Mouse (Mus musculus) liver, embryonic 12.5 days (tissue): ENCODE measurements at regions not wholly inside any gene's neighbourhood (a gene's known extent, or its start where the extent isn't known, plus 50 kb on each side); places are given as distances from the start of the nearest gene placed in this dataset.

ENCODE experiments used
- ATAC-seq: fragments of 200-750 bp; cut with Nextera tagmentation; 2 replicates; pipeline ENCODE4 v1.8.0; 2017; ENCODE audit warnings: moderate number of reproducible peaks, mild to moderate bottlenecking, moderate library complexity
- H3K27ac ChIP-seq: fragments of 300-500 bp; sonication (generic); 2 replicates; pipeline ENCODE4 v1.5.1; 2016; ENCODE audit warnings: mild to moderate bottlenecking
- H3K27me3 ChIP-seq: fragments of 300-500 bp; sonication (generic); replicated peaks from 2 replicates; pipeline ENCODE4 v1.6.1; 2016; ENCODE audit warnings: mild to moderate bottlenecking, moderate library complexity
- H3K36me3 ChIP-seq: fragments of 300-500 bp; sonication (generic); 2 replicates; pipeline ENCODE4 v1.6.1; 2016; ENCODE audit warnings: mild to moderate bottlenecking, moderate library complexity
- H3K4me1 ChIP-seq: fragments of 300-500 bp; sonication (generic); 2 replicates; pipeline ENCODE4 v1.6.1; 2016
- H3K4me2 ChIP-seq: fragments of 300-500 bp; sonication (generic); 2 replicates; pipeline ENCODE4 v1.6.1; 2016; ENCODE audit warnings: mild to moderate bottlenecking, moderate library complexity
- H3K4me3 ChIP-seq: fragments of 300-500 bp; sonication (generic); 2 replicates; pipeline ENCODE4 v1.5.1; 2016; ENCODE audit warnings: mild to moderate bottlenecking, moderate library complexity
- H3K9ac ChIP-seq: fragments of 300-500 bp; sonication (generic); 2 replicates; pipeline ENCODE4 v1.6.1; 2016; ENCODE audit warnings: mild to moderate bottlenecking, moderate library complexity
- H3K9me3 ChIP-seq: fragments of 300-500 bp; sonication (generic); replicated peaks from 2 replicates; pipeline ENCODE4 v1.6.1; 2016; ENCODE audit warnings: mild to moderate bottlenecking, moderate library complexity
- WGBS: fragments of 180-500 bp; shearing (Covaris S2); methylation state at CpG from one replicate; pipeline ENCODE4 v1.1.7; 2016; ENCODE audit not compliant: insufficient replicate concordance; 5-methylcytosine and 5-hydroxymethylcytosine counted together

DNA sequence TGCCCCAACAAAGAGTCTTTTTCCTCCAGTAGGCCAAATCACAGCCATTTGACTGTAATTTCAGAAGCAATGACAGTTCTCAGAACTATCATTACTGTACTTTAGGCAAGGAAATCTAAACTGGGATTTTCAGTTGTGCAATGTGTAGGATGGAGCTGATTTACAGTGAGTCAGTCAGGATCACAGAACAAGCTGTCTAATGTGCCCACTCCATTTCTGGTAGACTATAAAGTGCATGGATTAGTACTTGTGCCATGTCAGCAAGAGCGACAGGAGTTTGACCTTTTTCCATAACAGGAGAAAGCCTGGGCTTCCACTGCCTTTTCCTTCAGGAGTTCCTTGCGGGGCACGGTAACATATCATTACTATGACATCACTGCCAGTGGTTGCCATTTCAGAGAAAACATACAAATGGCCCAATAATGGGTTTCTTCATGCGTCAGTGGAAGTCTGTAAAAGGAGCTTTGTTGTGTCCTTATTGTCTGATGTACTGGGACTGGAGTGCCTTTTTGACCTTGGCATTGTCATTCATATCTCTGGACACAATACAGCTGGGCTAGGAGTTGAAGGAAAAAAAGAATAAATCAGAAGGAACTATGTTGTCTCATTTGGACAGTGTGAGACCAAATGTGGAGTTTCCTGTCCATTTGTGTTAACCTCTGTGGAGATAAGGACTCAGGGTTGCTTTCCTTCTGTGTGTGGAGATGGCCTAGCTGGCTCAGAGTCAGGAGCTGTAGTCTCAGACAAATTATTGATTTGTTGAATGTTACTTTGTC, 271.5 kb upstream of the BC052040 start:
- no peak overlapping the region for H3K4me3 ChIP-seq
- 59% methylated on average over 4 of the region's 4 CpGs for WGBS
- ATAC-seq, result 0 out of 2 replicates have a peak, but pooled peaks have one; percentile 18

DNA sequence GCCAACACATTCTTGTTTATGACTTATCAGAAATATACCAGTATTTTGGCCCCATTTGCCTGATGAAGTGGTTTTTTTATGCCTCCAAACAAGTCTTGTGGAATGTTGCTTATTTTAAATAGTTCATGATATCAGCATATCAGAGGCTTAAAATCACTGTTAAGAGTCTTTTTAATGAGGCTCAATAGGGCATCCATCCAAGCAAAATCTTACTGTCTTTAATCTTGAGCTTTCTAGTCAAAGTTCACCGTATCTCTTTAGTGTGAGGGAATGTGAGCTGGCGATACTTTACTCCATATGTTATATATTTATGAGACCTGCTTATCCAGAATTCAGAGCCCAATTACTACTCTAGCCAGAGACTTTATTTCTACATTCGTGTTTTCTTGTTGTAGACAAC, 263.0 kb upstream of the BC052040 start:
- H3K4me1 ChIP-seq, result no peaks in the 10 kb centered on the region
- no peak overlapping the region for H3K4me3 ChIP-seq
- no peak overlapping the region for H3K27ac ChIP-seq
- 62% methylated on average over 3 of the region's 3 CpGs for WGBS
- no peaks in the 10 kb centered on the region for H3K9me3 ChIP-seq
- no peak overlapping the region for H3K4me2 ChIP-seq
- ATAC-seq, result no peak
- H3K9ac ChIP-seq, result no peak overlapping the region
- H3K36me3 ChIP-seq, result no peaks in the 10 kb centered on the region
- H3K27me3 ChIP-seq, result no peaks in the 10 kb centered on the region

More for the DNA sequence above, 271.5 kb upstream of the BC052040 start:
- Histone ChIP-seq H3K9me3 (no peaks in the 10 kb centered on the region), H3K4me1 (no peaks in the 10 kb centered on the region), H3K9ac (no peak overlapping the region), H3K4me2 (no peak overlapping the region), H3K36me3 (no peaks in the 10 kb centered on the region), H3K27ac (no peak overlapping the region), H3K27me3 (no peaks in the 10 kb centered on the region)

DNA sequence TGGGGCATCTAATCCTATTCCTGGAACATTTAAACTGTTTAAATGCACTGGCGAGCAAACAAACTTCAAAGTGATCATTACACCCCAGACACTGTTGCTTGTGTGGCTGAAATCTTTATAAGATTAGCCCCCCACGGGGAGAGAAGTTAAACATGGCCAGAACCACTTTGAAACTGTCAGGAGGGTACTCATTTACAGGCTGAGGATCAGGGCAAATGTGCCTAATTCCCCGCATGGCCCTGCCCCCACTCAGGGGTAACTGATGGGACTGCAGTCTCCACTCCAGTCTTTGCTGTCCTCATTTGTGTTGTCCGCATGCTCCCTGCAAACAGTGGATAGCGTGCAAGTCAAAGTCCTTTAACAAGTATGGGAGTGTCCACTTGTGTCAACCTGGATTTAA, 258.9 kb upstream of the BC052040 start:
- ATAC-seq, result no peak

GRCm38 (mm10) chr2:115326526-115326925, 255.0 kb upstream of the BC052040 start:
- no peaks in the 10 kb centered on the region for H3K9me3 ChIP-seq
- H3K36me3 ChIP-seq, result no peaks in the 10 kb centered on the region
- no peak overlapping the region for H3K4me3 ChIP-seq
- 77% methylated on average over 2 of the region's 2 CpGs for WGBS
- no peak for ATAC-seq
- H3K4me1 ChIP-seq, result no peaks in the 10 kb centered on the region
- no peak overlapping the region for H3K27ac ChIP-seq
- H3K4me2 ChIP-seq, result no peak overlapping the region
- H3K9ac ChIP-seq, result no peak overlapping the region
- H3K27me3 ChIP-seq, result no peaks in the 10 kb centered on the region

More for the DNA sequence above, 258.9 kb upstream of the BC052040 start:
- WGBS, result 43% methylated on average over 5 of the region's 5 CpGs
- no peak overlapping the region for H3K9ac ChIP-seq
- no peak overlapping the region for H3K27ac ChIP-seq
- no peak overlapping the region for H3K4me2 ChIP-seq
- no peaks in the 10 kb centered on the region for H3K4me1 ChIP-seq
- no peak overlapping the region for H3K4me3 ChIP-seq
- H3K9me3 ChIP-seq, result no peaks in the 10 kb centered on the region
- no peaks in the 10 kb centered on the region for H3K27me3 ChIP-seq
- no peaks in the 10 kb centered on the region for H3K36me3 ChIP-seq

- no peaks in the 10 kb centered on the region for H3K9me3 ChIP-seq
- H3K4me2 ChIP-seq, result no peak overlapping the region
- no peaks in the 10 kb centered on the region for H3K27me3 ChIP-seq
- no peaks in the 10 kb centered on the region for H3K36me3 ChIP-seq
- H3K4me3 ChIP-seq, result no peak overlapping the region
- H3K4me1 ChIP-seq, result no peaks in the 10 kb centered on the region
- no peak overlapping the region for H3K9ac ChIP-seq
- H3K27ac ChIP-seq, result no peak overlapping the region
- WGBS, result 42% methylated on average over 7 of the region's 7 CpGs
- ATAC-seq, result no peak
Observed at GRCm38 (mm10) chr2:115338178-115338577, 243.3 kb upstream of the BC052040 start.

DNA sequence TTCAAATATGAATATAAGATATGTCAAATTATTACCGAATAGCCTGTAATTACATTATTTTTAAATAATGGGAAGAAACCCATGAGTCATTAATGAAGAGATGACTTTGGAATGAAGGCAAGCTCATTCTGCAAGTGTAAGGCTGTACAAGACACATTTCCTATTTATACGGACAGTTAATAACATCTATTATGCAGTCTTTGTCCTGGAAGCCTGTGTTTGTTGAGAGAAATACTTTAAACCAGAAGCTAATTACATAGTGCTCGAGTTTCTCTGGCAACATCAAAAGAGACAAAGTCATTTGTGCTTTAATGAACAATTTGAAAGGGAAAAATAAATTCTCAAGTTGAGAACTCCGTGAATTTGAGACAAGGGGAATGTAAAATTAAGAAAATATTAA, 242.5 kb upstream of the BC052040 start:
- ATAC-seq, result no peak
- WGBS, result 60% methylated on average over 4 of the region's 4 CpGs
- H3K36me3 ChIP-seq, result no peaks in the 10 kb centered on the region
- no peak overlapping the region for H3K4me3 ChIP-seq
- H3K27me3 ChIP-seq, result no peaks in the 10 kb centered on the region
- H3K9ac ChIP-seq, result no peak overlapping the region
- no peak overlapping the region for H3K4me2 ChIP-seq
- H3K9me3 ChIP-seq, result no peaks in the 10 kb centered on the region
- no peaks in the 10 kb centered on the region for H3K4me1 ChIP-seq
- no peak overlapping the region for H3K27ac ChIP-seq

DNA sequence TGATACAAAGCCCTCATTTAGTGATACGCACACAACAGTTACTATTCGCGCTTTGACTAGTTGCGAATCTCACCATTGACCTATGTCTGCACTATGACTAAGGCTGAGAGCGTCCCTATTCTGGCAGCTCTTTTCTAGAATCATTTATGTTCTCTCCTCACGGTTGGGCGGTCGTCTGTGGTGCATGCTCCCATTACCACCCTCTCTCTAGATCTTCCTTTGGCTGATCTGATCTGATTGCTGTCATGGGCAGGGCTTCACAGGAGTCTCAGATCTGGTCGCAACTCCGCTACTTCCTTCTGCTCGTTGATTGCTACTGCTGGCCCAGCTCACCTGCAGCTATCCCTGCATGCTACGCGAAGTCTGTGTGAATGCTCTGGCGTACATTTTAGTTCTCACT, 239.2 kb upstream of the BC052040 start:
- Histone ChIP-seq H3K27ac (no peak overlapping the region), H3K4me2 (no peak overlapping the region), H3K36me3 (no peaks in the 10 kb centered on the region), H3K27me3 (no peaks in the 10 kb centered on the region), H3K9ac (no peak overlapping the region), H3K4me3 (no peak overlapping the region), H3K4me1 (no peaks in the 10 kb centered on the region), H3K9me3 (no peaks in the 10 kb centered on the region)
- no peak for ATAC-seq
- WGBS, result 85% methylated on average over 14 of the region's 14 CpGs

DNA sequence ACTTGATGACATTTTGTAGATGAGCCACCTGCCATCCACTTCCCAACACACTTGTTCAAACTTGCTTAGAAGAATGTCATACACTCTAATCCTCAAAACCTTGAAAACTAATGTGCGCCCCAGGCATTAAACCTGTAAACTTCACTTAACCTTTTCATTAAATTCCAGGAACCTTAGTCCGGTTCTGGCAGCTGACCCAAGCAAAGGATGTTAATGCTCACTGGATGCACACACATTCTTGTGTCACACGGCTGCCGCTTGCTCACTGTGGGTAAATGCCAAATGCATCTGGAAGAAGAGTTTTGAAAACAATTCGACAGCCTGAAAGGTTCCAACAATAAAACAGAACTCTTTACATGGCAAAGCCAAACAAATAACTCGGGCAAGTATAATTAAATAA, 235.0 kb upstream of the BC052040 start:
- no peaks in the 10 kb centered on the region for H3K9me3 ChIP-seq
- H3K27ac ChIP-seq, result no peak overlapping the region
- no peaks in the 10 kb centered on the region for H3K36me3 ChIP-seq
- H3K27me3 ChIP-seq, result no peaks in the 10 kb centered on the region
- 69% methylated on average over 6 of the region's 6 CpGs for WGBS
- H3K4me3 ChIP-seq, result no peak overlapping the region
- no peak for ATAC-seq
- H3K4me1 ChIP-seq, result no peaks in the 10 kb centered on the region
- H3K9ac ChIP-seq, result no peak overlapping the region
- no peak overlapping the region for H3K4me2 ChIP-seq

GRCm38 (mm10) chr2:115348263-115348662, 233.3 kb upstream of the BC052040 start:
- WGBS, result 8% methylated on average over 2 of the region's 2 CpGs
- H3K9ac ChIP-seq, result no peak overlapping the region
- H3K4me1 ChIP-seq, result no peaks in the 10 kb centered on the region
- H3K4me2 ChIP-seq, result no peak overlapping the region
- no peaks in the 10 kb centered on the region for H3K9me3 ChIP-seq
- ATAC-seq, result no peak
- no peaks in the 10 kb centered on the region for H3K36me3 ChIP-seq
- H3K27me3 ChIP-seq, result no peaks in the 10 kb centered on the region
- no peak overlapping the region for H3K4me3 ChIP-seq
- no peak overlapping the region for H3K27ac ChIP-seq

- no peaks in the 10 kb centered on the region for H3K9me3 ChIP-seq
- ATAC-seq, result no peak
- WGBS, result 47% methylated on average over 6 of the region's 6 CpGs
Observed at GRCm38 (mm10) chr2:115371072-115371471, 210.4 kb upstream of the BC052040 start.

DNA sequence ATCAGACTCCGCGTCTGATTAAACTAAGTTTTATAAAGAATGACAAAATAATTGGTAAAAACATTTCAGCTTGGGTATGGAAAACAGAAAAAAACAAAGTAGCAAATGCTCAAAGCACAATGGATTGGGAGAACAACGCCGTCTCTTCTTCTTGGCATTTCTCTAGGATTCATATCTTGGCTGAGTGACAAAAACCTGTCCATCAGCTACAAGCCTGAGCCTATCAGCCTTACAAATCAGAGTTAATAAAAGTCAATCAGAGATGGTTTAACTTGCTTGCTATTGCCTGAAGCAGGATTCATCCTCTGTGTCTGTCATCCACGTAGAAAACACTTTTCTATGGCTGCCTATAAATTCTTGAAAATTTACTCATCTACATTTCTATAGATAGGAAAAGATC, 206.2 kb upstream of the BC052040 start:
- no peaks in the 10 kb centered on the region for H3K4me1 ChIP-seq
- no peak overlapping the region for H3K9ac ChIP-seq
- no peaks in the 10 kb centered on the region for H3K9me3 ChIP-seq
- H3K4me3 ChIP-seq, result no peak overlapping the region
- no peak for ATAC-seq
- H3K27me3 ChIP-seq, result no peaks in the 10 kb centered on the region
- H3K4me2 ChIP-seq, result no peak overlapping the region
- no peaks in the 10 kb centered on the region for H3K36me3 ChIP-seq
- H3K27ac ChIP-seq, result no peak overlapping the region
- WGBS, result 75% methylated on average over 5 of the region's 5 CpGs

More at GRCm38 (mm10) chr2:115371072-115371471, 210.4 kb upstream of the BC052040 start:
- Histone ChIP-seq H3K9ac (no peak overlapping the region), H3K4me3 (no peak overlapping the region), H3K4me2 (no peak overlapping the region), H3K4me1 (no peaks in the 10 kb centered on the region), H3K27ac (no peak overlapping the region), H3K27me3 (no peaks in the 10 kb centered on the region), H3K36me3 (no peaks in the 10 kb centered on the region)

DNA sequence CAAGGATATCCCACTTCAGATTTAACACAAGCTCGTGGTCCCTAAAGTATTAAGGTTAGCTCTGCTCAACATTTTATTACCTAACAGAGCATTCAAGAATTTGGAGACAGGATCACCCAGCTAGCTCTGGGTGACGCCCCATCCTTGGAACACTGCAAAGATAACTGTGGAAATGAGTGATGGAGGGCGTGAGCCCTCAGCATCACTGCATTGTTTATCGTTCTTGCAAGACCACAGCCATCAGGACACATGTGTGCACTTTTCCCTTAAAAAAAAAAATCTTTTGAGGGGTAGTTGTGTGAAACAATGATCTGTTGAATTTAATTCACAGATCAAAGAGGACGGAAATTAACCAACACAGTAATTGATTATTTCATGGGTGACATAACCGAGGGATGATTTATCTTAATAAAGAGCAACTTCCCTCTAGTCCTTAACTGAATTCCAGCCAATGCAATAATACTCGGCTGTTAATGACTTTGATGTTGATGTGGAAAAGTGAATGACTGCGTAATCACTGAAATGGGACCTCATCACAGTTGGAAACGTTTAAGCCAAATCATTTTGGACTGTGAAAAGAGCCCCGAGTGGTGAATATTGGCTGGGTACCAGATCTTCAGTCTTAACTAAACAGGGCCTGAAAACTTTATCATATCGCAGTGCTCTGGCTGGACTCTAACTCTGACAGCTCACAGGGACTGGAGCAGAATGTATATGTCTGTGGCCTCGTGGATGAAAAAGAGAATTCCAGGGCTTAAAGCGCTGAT, 196.9 kb upstream of the BC052040 start:
- Histone ChIP-seq H3K4me3 (no peak overlapping the region), H3K9me3 (no peaks in the 10 kb centered on the region), H3K4me2 (no peak overlapping the region), H3K9ac (no peak overlapping the region), H3K36me3 (no peaks in the 10 kb centered on the region), H3K27ac (no peak overlapping the region), H3K4me1 (no peaks in the 10 kb centered on the region), H3K27me3 (no peaks in the 10 kb centered on the region)
- no peak for ATAC-seq
- 59% methylated on average over 13 of the region's 13 CpGs for WGBS
